Mouse (Mus musculus): ENCODE results near the gene Rab37. TPM values are rescaled to one million over a fixed set of nuclear protein-coding genes. Genes with fewer than 3 reads are reported as not detected.

Gene Rab37
- polyA plus RNA-seq, 1 experiment from 2014 or later = 1.2 TPM

- no peaks in the 10 kb centered on the region for H3K9me3 ChIP-seq
- no peak for ATAC-seq (ENCODE audit: extremely low read depth, insufficient number of reproducible peaks, low FRiP score, low TSS enrichment)
- no peak overlapping the region for H3K27ac ChIP-seq (replicated peaks)
- H3K4me2 ChIP-seq = no peak overlapping the region
- no peaks in the 10 kb centered on the region for H3K36me3 ChIP-seq
- H3K4me1 ChIP-seq = peaks cover 7% of the 10 kb centered on the region
- 75% methylated on average over 8 of the region's 8 CpGs for WGBS
- no peak overlapping the region for H3K4me3 ChIP-seq
- no peak overlapping the region for H3K9ac ChIP-seq
- H3K27me3 ChIP-seq (replicated peaks) = no peaks in the 10 kb centered on the region
Observed at GRCm38 (mm10) chr11:115104769-115105563, 13.7 kb downstream of the Rab37 start.

GRCm38 (mm10) chr11:115106638-115107037 is 15.4 kb downstream of the Rab37 start:
- Histone ChIP-seq H3K4me3 (no peak overlapping the region), H3K27me3 (replicated peaks) (no peaks in the 10 kb centered on the region), H3K4me2 (no peak overlapping the region), H3K9me3 (no peaks in the 10 kb centered on the region), H3K9ac (no peak overlapping the region), H3K27ac (replicated peaks) (no peak overlapping the region), H3K4me1 (peaks cover 7% of the 10 kb centered on the region), H3K36me3 (no peaks in the 10 kb centered on the region)
- no peak for ATAC-seq (ENCODE audit: extremely low read depth, insufficient number of reproducible peaks, low FRiP score, low TSS enrichment)
- 77% methylated on average over 2 of the region's 2 CpGs for WGBS

- Histone ChIP-seq H3K27me3 (replicated peaks) (no peaks in the 10 kb centered on the region), H3K4me2 (no peak overlapping the region), H3K4me3 (no peak overlapping the region), H3K9me3 (no peaks in the 10 kb centered on the region), H3K27ac (replicated peaks) (no peak overlapping the region), H3K36me3 (no peaks in the 10 kb centered on the region), H3K9ac (no peak overlapping the region), H3K4me1 (peaks cover 7% of the 10 kb centered on the region)
- no peak for ATAC-seq (ENCODE audit: extremely low read depth, insufficient number of reproducible peaks, low FRiP score, low TSS enrichment)
- WGBS = 36% methylated on average over 4 of the region's 4 CpGs
Observed at GRCm38 (mm10) chr11:115107403-115107916, 16.2 kb downstream of the Rab37 start.

GRCm38 (mm10) chr11:115108176-115108575 is 16.9 kb downstream of the Rab37 start:
- WGBS = 86% methylated on average over 8 of the region's 8 CpGs
- H3K9me3 ChIP-seq = no peaks in the 10 kb centered on the region
- ATAC-seq (ENCODE audit: extremely low read depth, insufficient number of reproducible peaks, low FRiP score, low TSS enrichment) = no peak

GRCm38 (mm10) chr11:115110271-115110670 is 19.0 kb downstream of the Rab37 start:
- Histone ChIP-seq H3K4me2 (no peak overlapping the region), H3K4me3 (no peak overlapping the region), H3K9ac (no peak overlapping the region), H3K4me1 (peaks cover 7% of the 10 kb centered on the region), H3K27me3 (replicated peaks) (no peaks in the 10 kb centered on the region), H3K27ac (replicated peaks) (no peak overlapping the region), H3K36me3 (no peaks in the 10 kb centered on the region), H3K9me3 (no peaks in the 10 kb centered on the region)
- WGBS = 70% methylated on average over 5 of the region's 5 CpGs
- no peak for ATAC-seq (ENCODE audit: extremely low read depth, insufficient number of reproducible peaks, low FRiP score, low TSS enrichment)

More at GRCm38 (mm10) chr11:115108176-115108575, 16.9 kb downstream of the Rab37 start:
- no peak overlapping the region for H3K27ac ChIP-seq (replicated peaks)
- H3K27me3 ChIP-seq (replicated peaks) = no peaks in the 10 kb centered on the region
- H3K4me1 ChIP-seq = peaks cover 7% of the 10 kb centered on the region
- no peaks in the 10 kb centered on the region for H3K36me3 ChIP-seq
- no peak overlapping the region for H3K4me3 ChIP-seq
- H3K4me2 ChIP-seq = no peak overlapping the region
- H3K9ac ChIP-seq = no peak overlapping the region

- ATAC-seq (ENCODE audit: extremely low read depth, insufficient number of reproducible peaks, low FRiP score, low TSS enrichment) = no peak
Observed at GRCm38 (mm10) chr11:115112196-115112595, 21.0 kb downstream of the Rab37 start.

GRCm38 (mm10) chr11:115119409-115119808 is 28.2 kb downstream of the Rab37 start:
- Histone ChIP-seq H3K27ac (replicated peaks) (no peak overlapping the region), H3K4me3 (no peak overlapping the region), H3K4me1 (no peaks in the 10 kb centered on the region), H3K4me2 (no peak overlapping the region), H3K36me3 (no peaks in the 10 kb centered on the region), H3K9me3 (no peaks in the 10 kb centered on the region), H3K27me3 (replicated peaks) (no peaks in the 10 kb centered on the region), H3K9ac (no peak overlapping the region)
- 61% methylated on average over 9 of the region's 9 CpGs for WGBS
- no peak for ATAC-seq (ENCODE audit: extremely low read depth, insufficient number of reproducible peaks, low FRiP score, low TSS enrichment)

More at GRCm38 (mm10) chr11:115112196-115112595, 21.0 kb downstream of the Rab37 start:
- Histone ChIP-seq H3K4me3 (no peak overlapping the region), H3K4me2 (no peak overlapping the region), H3K9ac (no peak overlapping the region), H3K27ac (replicated peaks) (no peak overlapping the region), H3K36me3 (no peaks in the 10 kb centered on the region), H3K9me3 (no peaks in the 10 kb centered on the region), H3K4me1 (peaks cover 6% of the 10 kb centered on the region), H3K27me3 (replicated peaks) (no peaks in the 10 kb centered on the region)
- WGBS = 31% methylated on average over 3 of the region's 3 CpGs

GRCm38 (mm10) chr11:115128483-115128882 is 37.3 kb downstream of the Rab37 start:
- H3K4me2 ChIP-seq = no peak overlapping the region
- 35% methylated on average over 4 of the region's 4 CpGs for WGBS
- no peak overlapping the region for H3K27ac ChIP-seq (replicated peaks)
- 0 out of 2 replicates have a peak, but pooled peaks cover 5% of the 10 kb centered on the region for H3K27me3 ChIP-seq (replicated peaks)
- ATAC-seq (ENCODE audit: extremely low read depth, insufficient number of reproducible peaks, low FRiP score, low TSS enrichment) = no peak
- no peaks in the 10 kb centered on the region for H3K36me3 ChIP-seq
- no peak overlapping the region for H3K4me3 ChIP-seq
- no peak overlapping the region for H3K9ac ChIP-seq
- no peaks in the 10 kb centered on the region for H3K9me3 ChIP-seq
- no peaks in the 10 kb centered on the region for H3K4me1 ChIP-seq

- no peak overlapping the region for H3K4me2 ChIP-seq
- H3K27ac ChIP-seq (replicated peaks) = no peak overlapping the region
- no peak for ATAC-seq (ENCODE audit: extremely low read depth, insufficient number of reproducible peaks, low FRiP score, low TSS enrichment)
- no peaks in the 10 kb centered on the region for H3K9me3 ChIP-seq
- WGBS = 80% methylated on average over 13 of the region's 13 CpGs
- 0 out of 2 replicates have a peak, but pooled peaks cover 5% of the 10 kb centered on the region for H3K27me3 ChIP-seq (replicated peaks)
- H3K36me3 ChIP-seq = no peaks in the 10 kb centered on the region
- no peak overlapping the region for H3K9ac ChIP-seq
- H3K4me1 ChIP-seq = no peaks in the 10 kb centered on the region
- no peak overlapping the region for H3K4me3 ChIP-seq
Observed at GRCm38 (mm10) chr11:115129508-115130126, 38.4 kb downstream of the Rab37 start.

- Histone ChIP-seq H3K4me1 (no peaks in the 10 kb centered on the region), H3K27ac (replicated peaks) (no peak overlapping the region), H3K4me2 (no peak overlapping the region), H3K4me3 (no peak overlapping the region), H3K36me3 (no peaks in the 10 kb centered on the region), H3K9ac (no peak overlapping the region), H3K9me3 (no peaks in the 10 kb centered on the region), H3K27me3 (replicated peaks) (no peaks in the 10 kb centered on the region)
- ATAC-seq (ENCODE audit: extremely low read depth, insufficient number of reproducible peaks, low FRiP score, low TSS enrichment) = no peak
- WGBS = 78% methylated on average over 8 of the region's 8 CpGs
Observed at GRCm38 (mm10) chr11:115131768-115132381, 40.6 kb downstream of the Rab37 start.

GRCm38 (mm10) chr11:115133800-115134199 is 42.6 kb downstream of the Rab37 start, which contains the start of gene Cd300lf:
Gene Cd300lf, minus strand, starts transcription at chr11:115133992.
- H3K4me3 ChIP-seq = no peak within 1 kb of the TSS
- no peaks in the 10 kb centered on the region for H3K36me3 ChIP-seq
- WGBS = 63% methylated on average over 8 of the region's 8 CpGs
- H3K9ac ChIP-seq = no peak within 1 kb of the TSS
- no peak for ATAC-seq (ENCODE audit: extremely low read depth, insufficient number of reproducible peaks, low FRiP score, low TSS enrichment)
- H3K9me3 ChIP-seq = no peaks in the 10 kb centered on the region
- no peak within 1 kb of the TSS for H3K4me2 ChIP-seq
- no peak within 1 kb of the TSS for H3K27ac ChIP-seq (replicated peaks)
- no peaks in the 10 kb centered on the region for H3K27me3 ChIP-seq (replicated peaks)
- no peaks in the 10 kb centered on the region for H3K4me1 ChIP-seq
